Mouse (Mus musculus) heart, postnatal 36 days (tissue): ENCODE results near the gene Slc28a2. TPM values are rescaled to one million over a fixed set of nuclear protein-coding genes. Genes with fewer than 3 reads are reported as not detected.
A peak's percentile ranks its signal among the peaks of the same experiment; 100 is the strongest.
"Not testable (repeated sequence)": the region's sequence is repeated elsewhere in the genome, so short reads cannot be mapped to it uniquely, and the experiment has no call there.

Source experiments
- DNase-seq, 2 experiments: peaks; one replicate each; pipeline ENCODE4 v3.0.0; 2021 to 2022
- intact Hi-C: fragments of 180-260 bp; cut with DNase I; formaldehyde crosslinking; loops from one replicate; pipeline ENCODE4 v1.15.1; 2025
- total RNA-seq, 2 experiments: library from RNA; stranded (reverse); gene quantifications; 2 replicates each; pipeline ENCODE4 v1.2.3; 2021

Gene Slc28a2
- total RNA-seq, 2 experiments from 2014 or later = 21.7 to 22.4 TPM

GRCm38 (mm10) chr2:122452426-122452825, 26.1 kb downstream of the Slc28a2 start:
- peak; percentile 6 to 9 for DNase-seq
- intact Hi-C loops = no loop called here

- no peak for DNase-seq
- intact Hi-C loops = loop anchor here (2.0 to 10.0 kb wide), 3 partner anchors 86 to 272 kb away; no protein-coding TSS in a partner anchor
These were observed 40.6 kb downstream of the Slc28a2 start for GRCm38 (mm10) chr2:122466901-122467300.

GRCm38 (mm10) chr2:122467351-122468013, 41.2 kb downstream of the Slc28a2 start:
- intact Hi-C loops = loop anchor here (2.0 to 10.0 kb wide), 3 partner anchors 87 to 273 kb away; no protein-coding TSS in a partner anchor
- DNase-seq = peak; percentile 92 to 93

GRCm38 (mm10) chr2:122469221-122469620, 42.9 kb downstream of the Slc28a2 start:
- no peak for DNase-seq
- intact Hi-C loops = loop anchor here (1.0 to 10.0 kb wide), 3 partner anchors 121 to 274 kb away; no protein-coding TSS in a partner anchor

GRCm38 (mm10) chr2:122476585-122476984, 50.3 kb downstream of the Slc28a2 start:
- DNase-seq = no peak
- intact Hi-C loops = no loop called here

- intact Hi-C loops, DNase-seq: not testable (repeated sequence)
These were observed 57.5 kb downstream of the Slc28a2 start for GRCm38 (mm10) chr2:122483787-122484186.

GRCm38 (mm10) chr2:122484641-122485040, 58.4 kb downstream of the Slc28a2 start, which contains the start of gene Gm14085:
Gene Gm14085 (plus strand): TSS chr2:122484941.
- intact Hi-C loops = no loop called here
- no peak for DNase-seq

GRCm38 (mm10) chr2:122485654-122486053, 59.4 kb downstream of the Slc28a2 start:
- intact Hi-C loops, DNase-seq: not testable (repeated sequence)

GRCm38 (mm10) chr2:122486122-122486521, 59.8 kb downstream of the Slc28a2 start:
- DNase-seq, intact Hi-C loops: not testable (repeated sequence)

GRCm38 (mm10) chr2:122486674-122487073, 60.4 kb downstream of the Slc28a2 start:
- intact Hi-C loops = no loop called here

More at GRCm38 (mm10) chr2:122486674-122487073, 60.4 kb downstream of the Slc28a2 start:
- no peak for DNase-seq

Other genes with a start within 250 kb of the Slc28a2 start
- gene Patl2, start 240.3 kb upstream of the Slc28a2 start, total RNA-seq = not detected
- not detected for gene Terb2, start 240.2 kb upstream of the Slc28a2 start, total RNA-seq
- 100 to 1,000 TPM; 162 to 168 TPM for gene Sord, start 191.7 kb upstream of the Slc28a2 start, total RNA-seq
- gene Duox2, start 128.0 kb upstream of the Slc28a2 start, total RNA-seq = under 1 TPM; 0.35 to 0.47 TPM
- gene Duoxa2, start 127.6 kb upstream of the Slc28a2 start, total RNA-seq = not detected
- gene Duoxa1, start 112.7 kb upstream of the Slc28a2 start, total RNA-seq = under 1 TPM in 1 of 2 experiments, not detected in 1; 0.39 TPM
- under 1 TPM; 0.17 to 0.27 TPM for gene Duox1, start 110.8 kb upstream of the Slc28a2 start, total RNA-seq
- 1 to 10 TPM; 5.0 to 6.1 TPM for gene Shf, start 57.3 kb upstream of the Slc28a2 start, total RNA-seq
- gene Gm14085, start 58.5 kb downstream of the Slc28a2 start, total RNA-seq = under 1 TPM; 0.54 to 0.72 TPM
- 1 to 10 TPM; 4.1 to 4.4 TPM for gene Gatm, start 184.8 kb downstream of the Slc28a2 start, total RNA-seq
- gene AA467197, start 210.5 kb downstream of the Slc28a2 start, total RNA-seq = under 1 TPM; 0.35 to 0.64 TPM